Mouse (Mus musculus) gastrocnemius, postnatal 4 days (tissue): Measurements from ENCODE around the gene Foxj1. TPM values are rescaled to one million over a fixed set of nuclear protein-coding genes. Genes with fewer than 3 reads are reported as not detected.

Experiments used
- total RNA-seq, 2 experiments: library from RNA; stranded (reverse); gene quantifications; 2 replicates each; pipeline ENCODE4 v1.2.3; 2021

Gene Foxj1
- total RNA-seq, 2 experiments from 2014 or later = 0.29 to 0.31 TPM

Other genes starting within 250 kb of the Foxj1 start
- gene Wbp2, start 248.4 kb downstream of the Foxj1 start, total RNA-seq = 10 to 100 TPM; 63.0 to 63.4 TPM
- gene Trim47, start 208.2 kb downstream of the Foxj1 start, total RNA-seq = 10 to 100 TPM; 48.1 to 48.8 TPM
- gene Trim65, start 204.3 kb downstream of the Foxj1 start, total RNA-seq = 1 to 10 TPM; 4.2 to 4.6 TPM
- 10 to 100 TPM; 47.0 to 50.6 TPM for gene Mrpl38, start 196.5 kb downstream of the Foxj1 start, total RNA-seq
- gene Fbf1, start 167.2 kb downstream of the Foxj1 start, total RNA-seq = 10 to 100 TPM; 26.6 to 27.5 TPM
- 10 to 100 TPM; 29.2 to 38.6 TPM for gene Ten1, start 136.5 kb downstream of the Foxj1 start, total RNA-seq
- 10 to 100 TPM; 45.6 to 47.5 TPM for gene Acox1, start 136.4 kb downstream of the Foxj1 start, total RNA-seq
- under 1 TPM; 0.41 to 0.47 TPM for gene Evpl, start 97.3 kb downstream of the Foxj1 start, total RNA-seq
- 10 to 100 TPM; 94.2 to 94.6 TPM for gene Srp68, start 61.2 kb downstream of the Foxj1 start, total RNA-seq
- under 1 TPM; 0.37 to 0.75 TPM for gene Galr2, start 54.5 kb downstream of the Foxj1 start, total RNA-seq
- gene Exoc7, start 28.2 kb downstream of the Foxj1 start, total RNA-seq = 10 to 100 TPM; 87.9 to 99.9 TPM
- gene Rnf157, start 77.6 kb upstream of the Foxj1 start, total RNA-seq = 10 to 100 TPM; 32.8 to 37.3 TPM
- gene Ubald2, start 98.7 kb upstream of the Foxj1 start, total RNA-seq = 10 to 100 TPM; 44.6 to 45.1 TPM
- under 1 TPM; 0.02 to 0.10 TPM for gene Qrich2, start 130.8 kb upstream of the Foxj1 start, total RNA-seq
- gene Prpsap1, start 158.8 kb upstream of the Foxj1 start, total RNA-seq = 10 to 100 TPM; 43.3 to 49.6 TPM
- 1 to 10 TPM; 4.0 TPM for gene Sphk1, start 195.5 kb upstream of the Foxj1 start, total RNA-seq
- 10 to 100 TPM; 25.2 to 25.6 TPM for gene Ube2o, start 246.0 kb upstream of the Foxj1 start, total RNA-seq